Mouse (Mus musculus): ENCODE data around the gene Hsp90ab1. TPM values are rescaled to one million over a fixed set of nuclear protein-coding genes. Genes with fewer than 3 reads are reported as not detected.

Hsp90ab1 gene
- polyA plus RNA-seq, 1 experiment = 1,562 TPM

DNA sequence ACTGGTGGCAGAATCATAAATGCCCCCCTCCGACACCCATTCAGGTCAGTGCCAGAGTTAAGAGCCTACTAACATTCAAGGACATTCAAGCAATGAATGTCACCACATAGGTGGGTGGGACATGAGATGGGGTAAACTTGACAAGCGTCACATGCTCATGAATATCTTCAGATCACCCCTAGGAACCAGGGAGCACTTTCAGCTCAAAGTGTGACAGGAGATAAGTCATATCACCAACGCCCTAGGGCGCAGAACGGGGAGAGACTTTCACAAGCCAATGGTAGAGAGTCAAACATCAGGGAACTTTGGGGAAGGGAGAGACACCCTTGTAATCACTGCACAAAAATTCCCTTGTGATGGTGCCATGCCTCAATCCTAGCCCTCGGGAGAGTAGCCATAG is 9.1 kb upstream of the Hsp90ab1 start:
- TF ChIP-seq CTCF (IDR thresholded peaks at IDR 0.05; ENCODE audit: borderline replicate concordance, insufficient read depth, low read length) (no peak), POLR2A (IDR thresholded peaks at IDR 0.05; ENCODE audit: low read depth, low read length) (no peak)
- peaks cover 5% of the 10 kb centered on the region for H3K4me1 ChIP-seq (ENCODE audit: control insufficient read depth, insufficient read depth, low read length)
- no peak overlapping the region for H3K4me3 ChIP-seq (ENCODE audit: insufficient read depth, low read length)
- H3K27ac ChIP-seq (ENCODE audit: insufficient read depth, low read length) = no peak overlapping the region

DNA sequence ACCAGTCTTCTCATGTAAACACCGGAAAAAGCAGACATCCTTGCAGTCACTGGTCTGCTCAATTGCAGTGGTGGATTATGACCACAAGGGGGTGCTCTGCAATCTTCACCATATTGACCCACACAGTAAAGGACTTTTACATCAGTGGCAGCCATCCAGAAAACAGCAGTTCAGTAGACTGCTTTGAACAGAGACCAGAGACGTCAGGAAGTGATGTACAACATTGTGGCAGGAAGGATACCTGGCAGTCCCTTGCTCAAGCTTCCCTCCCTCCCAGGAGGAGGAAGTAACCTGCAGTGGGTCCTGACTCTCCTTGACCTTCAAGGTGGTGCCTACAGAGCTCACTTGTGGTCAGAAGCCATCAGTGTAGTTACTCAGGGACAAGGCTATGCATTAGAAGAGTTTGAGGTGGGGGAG is 8.5 kb upstream of the Hsp90ab1 start:
- Histone ChIP-seq H3K4me1 (ENCODE audit: control insufficient read depth, insufficient read depth, low read length) (peaks cover 5% of the 10 kb centered on the region), H3K4me3 (ENCODE audit: insufficient read depth, low read length) (no peak overlapping the region), H3K27ac (ENCODE audit: insufficient read depth, low read length) (no peak overlapping the region)
- TF ChIP-seq CTCF (IDR thresholded peaks at IDR 0.05; ENCODE audit: borderline replicate concordance, insufficient read depth, low read length) = peak; percentile 30; the same call in 1 of the 2 replicates
- no peak for TF ChIP-seq POLR2A (IDR thresholded peaks at IDR 0.05; ENCODE audit: low read depth, low read length)

DNA sequence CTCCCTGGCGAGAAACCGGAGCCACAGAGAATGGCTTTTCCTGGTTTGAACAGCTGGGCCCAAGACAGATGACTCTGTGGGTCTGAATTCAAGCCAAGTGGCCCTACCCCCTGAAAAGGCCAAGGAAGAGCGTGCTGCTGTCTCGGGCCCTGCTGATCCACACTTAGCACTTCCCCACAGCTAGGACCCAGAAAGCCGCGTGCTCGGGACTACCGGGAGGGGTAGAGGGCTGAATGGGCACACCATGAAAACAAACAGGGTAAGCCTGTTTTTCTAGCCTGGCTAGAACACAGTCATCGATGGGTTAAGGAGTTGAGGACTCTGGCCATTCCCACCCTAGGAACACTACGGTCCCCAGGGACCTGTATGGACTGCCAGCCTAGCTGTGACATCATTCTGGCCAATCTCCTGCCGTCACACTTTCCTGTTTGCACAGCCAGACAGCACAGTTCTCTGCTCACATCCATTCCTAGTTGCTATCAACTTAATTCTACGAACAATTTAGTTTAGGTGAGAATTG is 7.9 kb upstream of the Hsp90ab1 start:
- Histone ChIP-seq H3K27ac (ENCODE audit: insufficient read depth, low read length) (no peak overlapping the region), H3K4me1 (ENCODE audit: control insufficient read depth, insufficient read depth, low read length) (peaks cover 5% of the 10 kb centered on the region), H3K4me3 (ENCODE audit: insufficient read depth, low read length) (no peak overlapping the region)
- TF ChIP-seq POLR2A (IDR thresholded peaks at IDR 0.05; ENCODE audit: low read depth, low read length) = no peak
- TF ChIP-seq CTCF (IDR thresholded peaks at IDR 0.05; ENCODE audit: borderline replicate concordance, insufficient read depth, low read length) = no peak

DNA sequence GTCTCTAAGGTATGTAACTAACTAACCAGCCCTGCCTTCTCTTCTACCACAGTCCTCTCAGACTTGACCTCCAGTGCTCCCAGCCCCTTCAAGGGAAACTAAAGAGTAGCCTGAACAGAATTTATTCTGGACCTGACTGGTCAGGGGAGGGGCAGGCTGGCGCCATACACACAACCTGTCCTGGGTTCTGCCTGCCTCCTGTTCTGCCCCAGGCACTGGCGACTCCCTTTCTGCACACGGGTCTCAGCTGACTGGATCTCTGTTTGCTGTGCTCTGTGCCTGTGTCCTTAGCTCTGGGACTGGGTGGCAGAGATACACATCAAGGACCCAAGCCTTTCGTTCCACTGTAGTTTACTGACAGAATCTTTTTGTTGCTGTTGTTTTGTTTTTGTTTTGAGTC is 6.5 kb upstream of the Hsp90ab1 start:
- H3K27ac ChIP-seq (ENCODE audit: insufficient read depth, low read length) = no peak overlapping the region
- TF ChIP-seq POLR2A (IDR thresholded peaks at IDR 0.05; ENCODE audit: low read depth, low read length) (no peak), CTCF (IDR thresholded peaks at IDR 0.05; ENCODE audit: borderline replicate concordance, insufficient read depth, low read length) (no peak)

DNA sequence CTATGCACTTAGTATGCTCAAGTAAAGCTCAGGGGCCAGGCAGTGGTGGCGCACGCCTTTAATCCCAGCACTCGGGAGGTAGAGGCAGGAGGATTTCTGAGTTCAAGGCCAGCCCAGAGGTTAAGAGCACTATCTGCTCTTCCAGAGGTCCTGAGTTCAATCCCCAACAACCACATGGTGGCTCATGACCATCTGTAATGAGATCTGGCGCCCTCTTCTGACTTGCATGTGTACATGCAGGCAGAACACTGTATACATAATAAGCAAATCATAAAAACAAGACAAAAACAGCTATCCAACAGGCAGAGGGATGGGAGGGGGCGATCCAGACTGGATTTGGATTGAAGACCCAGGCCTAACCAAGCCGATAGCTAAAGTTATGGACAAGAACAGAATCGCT is 5.8 kb upstream of the Hsp90ab1 start:
- H3K4me3 ChIP-seq (ENCODE audit: insufficient read depth, low read length) = no peak overlapping the region
- 0 out of 2 replicates have a peak, but pooled peaks cover 2% of the 10 kb centered on the region for H3K4me1 ChIP-seq (ENCODE audit: control insufficient read depth, insufficient read depth, low read length)
- H3K27ac ChIP-seq (ENCODE audit: insufficient read depth, low read length) = no peak overlapping the region
- no peak for TF ChIP-seq POLR2A (IDR thresholded peaks at IDR 0.05; ENCODE audit: low read depth, low read length)
- TF ChIP-seq CTCF (IDR thresholded peaks at IDR 0.05; ENCODE audit: borderline replicate concordance, insufficient read depth, low read length) = no peak

More for the DNA sequence above, 6.5 kb upstream of the Hsp90ab1 start:
- peaks cover 3% of the 10 kb centered on the region for H3K4me1 ChIP-seq (ENCODE audit: control insufficient read depth, insufficient read depth, low read length)
- H3K4me3 ChIP-seq (ENCODE audit: insufficient read depth, low read length) = no peak overlapping the region

DNA sequence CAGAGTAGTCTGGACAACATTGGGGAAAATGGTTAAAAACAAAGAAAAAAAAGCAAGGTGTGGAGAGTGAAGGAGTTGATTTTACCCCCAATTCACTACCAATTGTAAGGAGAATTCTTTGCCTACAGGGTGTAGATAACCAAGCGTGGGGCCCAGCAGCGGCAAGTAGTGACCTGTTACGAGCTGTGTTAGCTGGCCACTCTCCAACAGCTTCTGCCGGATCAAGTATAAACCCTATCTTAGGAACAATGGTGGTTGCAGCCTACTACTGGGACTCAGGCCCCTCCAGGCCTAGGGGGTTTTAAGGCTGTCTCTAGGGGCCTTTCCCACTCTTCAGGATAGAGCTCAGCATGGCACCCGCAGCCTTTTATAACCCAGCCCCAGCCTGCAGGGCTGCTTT is 5.2 kb upstream of the Hsp90ab1 start:
- H3K27ac ChIP-seq (ENCODE audit: insufficient read depth, low read length) = no peak overlapping the region
- TF ChIP-seq CTCF (IDR thresholded peaks at IDR 0.05; ENCODE audit: borderline replicate concordance, insufficient read depth, low read length) (no peak), POLR2A (IDR thresholded peaks at IDR 0.05; ENCODE audit: low read depth, low read length) (no peak)
- 0 out of 2 replicates have a peak, but pooled peaks cover 2% of the 10 kb centered on the region for H3K4me1 ChIP-seq (ENCODE audit: control insufficient read depth, insufficient read depth, low read length)
- no peak overlapping the region for H3K4me3 ChIP-seq (ENCODE audit: insufficient read depth, low read length)

DNA sequence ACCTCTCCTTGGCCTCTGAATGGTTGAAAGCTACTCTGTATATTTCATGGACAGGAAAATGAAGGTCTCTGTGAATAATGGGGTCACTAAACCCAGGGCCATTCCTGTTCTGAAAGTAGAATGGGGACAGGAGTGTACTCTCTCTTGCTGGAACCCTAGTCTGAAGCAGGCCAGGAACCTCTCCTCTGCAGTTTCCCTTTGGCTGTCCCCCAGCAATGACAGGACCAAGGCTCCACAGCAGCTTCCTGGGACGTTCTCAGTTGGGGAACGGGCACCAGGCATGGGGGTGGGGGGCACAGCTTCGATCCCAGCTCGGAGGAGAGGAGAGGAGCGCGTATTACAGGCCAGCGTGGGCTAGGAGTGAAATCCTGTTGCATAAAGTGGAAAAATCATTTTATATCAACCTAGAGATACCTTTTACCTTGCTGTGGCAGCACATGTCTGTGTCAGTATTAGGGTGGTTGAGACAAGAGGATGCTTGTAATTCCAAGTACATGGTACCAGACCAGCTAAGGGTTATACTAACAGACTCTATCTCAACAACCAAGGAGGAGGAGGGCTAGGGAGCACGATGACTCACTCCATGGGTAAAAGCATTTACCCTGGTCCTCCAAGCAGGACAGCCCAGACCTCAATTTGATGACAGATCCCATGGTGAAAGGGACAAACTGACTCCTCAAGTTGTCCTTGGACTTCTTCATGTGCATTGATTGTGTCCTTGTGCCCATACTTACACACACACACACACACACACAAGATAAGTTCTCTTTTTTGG is 2.2 kb upstream of the Hsp90ab1 start:
- TF ChIP-seq CTCF (IDR thresholded peaks at IDR 0.05; ENCODE audit: borderline replicate concordance, insufficient read depth, low read length) (no peak), POLR2A (IDR thresholded peaks at IDR 0.05; ENCODE audit: low read depth, low read length) (no peak)
- H3K4me1 ChIP-seq (ENCODE audit: control insufficient read depth, insufficient read depth, low read length) = peaks cover 6% of the 10 kb centered on the region; the same call in 1 of the 2 replicates
- no peak overlapping the region for H3K27ac ChIP-seq (ENCODE audit: insufficient read depth, low read length)
- H3K4me3 ChIP-seq (ENCODE audit: insufficient read depth, low read length) = no peak overlapping the region

DNA sequence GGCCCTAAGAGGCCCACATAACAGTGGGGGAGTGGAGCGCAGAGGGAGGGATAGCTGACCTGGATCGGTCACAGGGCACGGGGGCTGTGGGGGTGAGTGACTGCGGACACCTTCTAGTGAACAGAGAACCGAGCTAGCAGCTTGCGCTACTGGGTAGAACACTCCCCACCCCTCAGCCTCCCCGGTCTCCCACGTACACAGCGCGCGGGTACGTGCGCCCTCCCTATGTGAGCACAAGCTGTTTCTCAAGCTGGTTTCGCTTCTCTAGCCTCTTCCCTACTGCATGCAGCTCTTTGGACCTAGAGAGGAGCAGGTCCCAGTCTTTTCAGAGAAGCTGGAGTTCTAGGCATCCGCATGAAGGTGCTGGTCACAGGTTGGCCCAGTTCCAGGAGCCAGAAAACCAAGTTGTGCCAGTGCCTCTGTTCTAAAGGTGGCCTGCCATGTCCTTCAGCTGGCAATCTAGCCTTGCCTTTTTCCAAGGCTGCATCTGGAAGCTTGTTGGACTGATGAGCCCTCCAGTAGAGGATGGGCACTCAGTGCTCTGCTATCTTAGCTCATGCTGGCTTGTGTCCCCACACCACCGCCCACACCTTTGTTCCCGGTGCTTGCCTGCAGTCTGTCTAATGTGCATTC is 1.2 kb upstream of the Hsp90ab1 start:
- Histone ChIP-seq H3K27ac (ENCODE audit: insufficient read depth, low read length) (peak overlapping the region; percentile 72), H3K4me1 (ENCODE audit: control insufficient read depth, insufficient read depth, low read length) (peaks cover 11% of the 10 kb centered on the region; the same call in 1 of the 2 replicates), H3K4me3 (ENCODE audit: insufficient read depth, low read length) (peak overlapping the region; percentile 61)
- TF ChIP-seq CTCF (IDR thresholded peaks at IDR 0.05; ENCODE audit: borderline replicate concordance, insufficient read depth, low read length) = no peak
- no peak for TF ChIP-seq POLR2A (IDR thresholded peaks at IDR 0.05; ENCODE audit: low read depth, low read length)

DNA sequence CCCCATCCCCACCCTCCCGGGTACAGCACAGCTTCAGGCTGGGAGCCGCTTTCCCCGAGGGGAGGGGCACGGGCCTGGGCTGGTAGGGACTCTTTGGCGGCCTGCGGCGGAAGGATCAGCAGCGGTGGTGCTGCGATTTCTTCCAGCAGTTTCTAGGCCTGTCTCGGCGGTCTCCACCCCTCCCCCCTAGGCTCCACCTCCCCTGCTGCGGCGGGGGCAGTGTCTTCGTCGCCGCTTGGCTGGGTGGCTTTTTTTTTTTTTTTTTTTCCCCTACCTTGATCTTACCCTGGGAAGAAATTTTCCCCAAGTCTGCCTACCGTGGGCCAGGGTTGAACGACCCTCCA is 681 bp upstream of the Hsp90ab1 start:
- TF ChIP-seq POLR2A (IDR thresholded peaks at IDR 0.05; ENCODE audit: low read depth, low read length) = peak; percentile 45; the same call in 1 of the 2 replicates
- TF ChIP-seq CTCF (IDR thresholded peaks at IDR 0.05; ENCODE audit: borderline replicate concordance, insufficient read depth, low read length) = no peak
- peaks cover 11% of the 10 kb centered on the region; the same call in 1 of the 2 replicates for H3K4me1 ChIP-seq (ENCODE audit: control insufficient read depth, insufficient read depth, low read length)
- H3K27ac ChIP-seq (ENCODE audit: insufficient read depth, low read length) = peak overlapping the region; percentile 72
- H3K4me3 ChIP-seq (ENCODE audit: insufficient read depth, low read length) = peak overlapping the region; percentile 61
